Mouse (Mus musculus): ENCODE results near the gene Exosc10. TPM values are rescaled to one million over a fixed set of nuclear protein-coding genes. Genes with fewer than 3 reads are reported as not detected.

Exosc10 gene
- polyA plus RNA-seq, 1 experiment from 2014 or later, result 97.6 TPM

GRCm38 (mm10) chr4:148531341-148531740 is 26.9 kb upstream of the Exosc10 start:
- Histone ChIP-seq H3K9ac (no peak overlapping the region), H3K9me3 (replicated peaks) (no peaks in the 10 kb centered on the region), H3K4me3 (no peak overlapping the region), H3K27ac (no peak overlapping the region), H3K36me3 (peaks cover 91% of the 10 kb centered on the region), H3K27me3 (no peaks in the 10 kb centered on the region), H3K4me1 (no peaks in the 10 kb centered on the region), H3K4me2 (replicated peaks) (no peak overlapping the region)
- ATAC-seq (ENCODE audit: low FRiP score), result no peak
- 52% methylated on average over 4 of the region's 4 CpGs for WGBS

- WGBS, result 91% methylated on average over 3 of the region's 3 CpGs
- H3K36me3 ChIP-seq, result peaks cover 91% of the 10 kb centered on the region
Observed at GRCm38 (mm10) chr4:148532516-148532915, 25.7 kb upstream of the Exosc10 start.

GRCm38 (mm10) chr4:148533613-148534328 is 24.5 kb upstream of the Exosc10 start:
- no peak for ATAC-seq (ENCODE audit: low FRiP score)
- Histone ChIP-seq H3K36me3 (peaks cover 92% of the 10 kb centered on the region), H3K27me3 (no peaks in the 10 kb centered on the region), H3K4me2 (replicated peaks) (no peak overlapping the region), H3K4me1 (no peaks in the 10 kb centered on the region), H3K9ac (no peak overlapping the region), H3K4me3 (no peak overlapping the region), H3K9me3 (replicated peaks) (no peaks in the 10 kb centered on the region), H3K27ac (no peak overlapping the region)
- WGBS, result 88% methylated on average over 12 of the region's 12 CpGs

More at GRCm38 (mm10) chr4:148532516-148532915, 25.7 kb upstream of the Exosc10 start:
- Histone ChIP-seq H3K27ac (no peak overlapping the region), H3K4me1 (no peaks in the 10 kb centered on the region), H3K4me3 (no peak overlapping the region), H3K9me3 (replicated peaks) (no peaks in the 10 kb centered on the region), H3K9ac (no peak overlapping the region; the same call in 1 of the 2 replicates), H3K27me3 (no peaks in the 10 kb centered on the region), H3K4me2 (replicated peaks) (no peak overlapping the region)
- ATAC-seq (ENCODE audit: low FRiP score), result no peak

- no peak for ATAC-seq (ENCODE audit: low FRiP score)
- H3K36me3 ChIP-seq, result peaks cover 94% of the 10 kb centered on the region
- no peak overlapping the region for H3K4me2 ChIP-seq (replicated peaks)
- WGBS, result 99% methylated on average over 3 of the region's 3 CpGs
- H3K27me3 ChIP-seq, result no peaks in the 10 kb centered on the region
- no peak overlapping the region for H3K9ac ChIP-seq
- no peaks in the 10 kb centered on the region for H3K9me3 ChIP-seq (replicated peaks)
- no peak overlapping the region for H3K27ac ChIP-seq
- no peaks in the 10 kb centered on the region for H3K4me1 ChIP-seq
- H3K4me3 ChIP-seq, result no peak overlapping the region
Observed at GRCm38 (mm10) chr4:148535876-148536275, 22.4 kb upstream of the Exosc10 start.

GRCm38 (mm10) chr4:148549106-148549505 is 9.1 kb upstream of the Exosc10 start:
- no peaks in the 10 kb centered on the region for H3K4me1 ChIP-seq
- no peak overlapping the region for H3K27ac ChIP-seq
- no peaks in the 10 kb centered on the region for H3K27me3 ChIP-seq
- peaks cover 94% of the 10 kb centered on the region for H3K36me3 ChIP-seq
- no peak overlapping the region for H3K4me2 ChIP-seq (replicated peaks)
- H3K9me3 ChIP-seq (replicated peaks), result no peaks in the 10 kb centered on the region
- WGBS, result 98% methylated on average over 4 of the region's 4 CpGs
- H3K9ac ChIP-seq, result no peak overlapping the region
- H3K4me3 ChIP-seq, result no peak overlapping the region
- no peak for ATAC-seq (ENCODE audit: low FRiP score)

GRCm38 (mm10) chr4:148557766-148558165 is 463 bp upstream of the Exosc10 start:
- Histone ChIP-seq H3K9ac (peak overlapping the region; percentile 78), H3K4me3 (peak overlapping the region; percentile 67), H3K27ac (peak overlapping the region; percentile 94), H3K9me3 (replicated peaks) (no peaks in the 10 kb centered on the region), H3K4me1 (peaks cover 10% of the 10 kb centered on the region), H3K27me3 (no peaks in the 10 kb centered on the region), H3K36me3 (peaks cover 74% of the 10 kb centered on the region), H3K4me2 (replicated peaks) (peak overlapping the region; percentile 67)
- WGBS, result 34% methylated on average over 6 of the region's 6 CpGs
- ATAC-seq (ENCODE audit: low FRiP score), result peak; percentile 21; the same call in 1 of the 2 replicates

- H3K36me3 ChIP-seq, result peaks cover 79% of the 10 kb centered on the region
- peaks cover 10% of the 10 kb centered on the region for H3K4me1 ChIP-seq
- ATAC-seq (ENCODE audit: low FRiP score), result no peak
Observed at GRCm38 (mm10) chr4:148562676-148563075, 4.4 kb downstream of the Exosc10 start.

GRCm38 (mm10) chr4:148563595-148563994 is 5.4 kb downstream of the Exosc10 start:
- H3K27ac ChIP-seq, result no peak overlapping the region
- no peak overlapping the region for H3K9ac ChIP-seq
- no peaks in the 10 kb centered on the region for H3K27me3 ChIP-seq
- H3K4me3 ChIP-seq, result no peak overlapping the region
- 96% methylated on average over 12 of the region's 12 CpGs for WGBS
- no peak overlapping the region for H3K4me2 ChIP-seq (replicated peaks)
- ATAC-seq (ENCODE audit: low FRiP score), result no peak
- H3K9me3 ChIP-seq (replicated peaks), result no peaks in the 10 kb centered on the region
- H3K4me1 ChIP-seq, result peaks cover 6% of the 10 kb centered on the region
- peaks cover 87% of the 10 kb centered on the region for H3K36me3 ChIP-seq

More at GRCm38 (mm10) chr4:148562676-148563075, 4.4 kb downstream of the Exosc10 start:
- no peak overlapping the region for H3K4me3 ChIP-seq
- no peaks in the 10 kb centered on the region for H3K9me3 ChIP-seq (replicated peaks)
- H3K27me3 ChIP-seq, result no peaks in the 10 kb centered on the region
- no peak overlapping the region for H3K4me2 ChIP-seq (replicated peaks)
- H3K9ac ChIP-seq, result no peak overlapping the region
- WGBS, result 94% methylated on average over 17 of the region's 17 CpGs
- no peak overlapping the region for H3K27ac ChIP-seq

GRCm38 (mm10) chr4:148570138-148570537 is 11.9 kb downstream of the Exosc10 start:
- Histone ChIP-seq H3K9me3 (replicated peaks) (no peaks in the 10 kb centered on the region), H3K27me3 (no peaks in the 10 kb centered on the region), H3K9ac (no peak overlapping the region), H3K4me3 (no peak overlapping the region), H3K4me2 (replicated peaks) (no peak overlapping the region), H3K27ac (no peak overlapping the region), H3K4me1 (no peaks in the 10 kb centered on the region), H3K36me3 (peaks cover 95% of the 10 kb centered on the region)
- ATAC-seq (ENCODE audit: low FRiP score), result no peak
- 93% methylated on average over 10 of the region's 10 CpGs for WGBS

GRCm38 (mm10) chr4:148570693-148571295 is 12.6 kb downstream of the Exosc10 start:
- H3K27me3 ChIP-seq, result no peaks in the 10 kb centered on the region
- no peak overlapping the region for H3K27ac ChIP-seq
- H3K36me3 ChIP-seq, result peaks cover 95% of the 10 kb centered on the region
- H3K4me3 ChIP-seq, result no peak overlapping the region
- no peak for ATAC-seq (ENCODE audit: low FRiP score)
- H3K9me3 ChIP-seq (replicated peaks), result no peaks in the 10 kb centered on the region
- no peaks in the 10 kb centered on the region for H3K4me1 ChIP-seq
- WGBS, result 95% methylated on average over 9 of the region's 9 CpGs
- H3K9ac ChIP-seq, result no peak overlapping the region
- H3K4me2 ChIP-seq (replicated peaks), result no peak overlapping the region

- Histone ChIP-seq H3K4me2 (replicated peaks) (no peak overlapping the region), H3K4me1 (no peaks in the 10 kb centered on the region), H3K4me3 (no peak overlapping the region), H3K36me3 (peaks cover 93% of the 10 kb centered on the region), H3K9ac (no peak overlapping the region), H3K27ac (no peak overlapping the region), H3K27me3 (no peaks in the 10 kb centered on the region), H3K9me3 (replicated peaks) (no peaks in the 10 kb centered on the region)
- 94% methylated on average over 7 of the region's 7 CpGs for WGBS
- no peak for ATAC-seq (ENCODE audit: low FRiP score)
Observed at GRCm38 (mm10) chr4:148573222-148573621, 15.0 kb downstream of the Exosc10 start.

- no peak overlapping the region for H3K9ac ChIP-seq
- H3K27ac ChIP-seq, result no peak overlapping the region
- H3K4me3 ChIP-seq, result no peak overlapping the region
- no peaks in the 10 kb centered on the region for H3K27me3 ChIP-seq
- 90% methylated on average over 9 of the region's 9 CpGs for WGBS
- H3K9me3 ChIP-seq (replicated peaks), result no peaks in the 10 kb centered on the region
- peaks cover 74% of the 10 kb centered on the region for H3K36me3 ChIP-seq
- H3K4me2 ChIP-seq (replicated peaks), result no peak overlapping the region
- no peaks in the 10 kb centered on the region for H3K4me1 ChIP-seq
- ATAC-seq (ENCODE audit: low FRiP score), result no peak
Observed at GRCm38 (mm10) chr4:148580765-148581164, 22.5 kb downstream of the Exosc10 start.

GRCm38 (mm10) chr4:148581422-148581821 is 23.2 kb downstream of the Exosc10 start:
- Histone ChIP-seq H3K27ac (no peak overlapping the region), H3K36me3 (peaks cover 68% of the 10 kb centered on the region), H3K27me3 (no peaks in the 10 kb centered on the region), H3K4me1 (no peaks in the 10 kb centered on the region), H3K4me2 (replicated peaks) (no peak overlapping the region), H3K9me3 (replicated peaks) (no peaks in the 10 kb centered on the region), H3K4me3 (no peak overlapping the region), H3K9ac (no peak overlapping the region)
- WGBS, result 96% methylated on average over 5 of the region's 5 CpGs
- no peak for ATAC-seq (ENCODE audit: low FRiP score)

Data from hindbrain, embryonic 12.5 days (tissue).